Mouse (Mus musculus): ENCODE data around the gene Sowahc.

Sowahc gene

DNA sequence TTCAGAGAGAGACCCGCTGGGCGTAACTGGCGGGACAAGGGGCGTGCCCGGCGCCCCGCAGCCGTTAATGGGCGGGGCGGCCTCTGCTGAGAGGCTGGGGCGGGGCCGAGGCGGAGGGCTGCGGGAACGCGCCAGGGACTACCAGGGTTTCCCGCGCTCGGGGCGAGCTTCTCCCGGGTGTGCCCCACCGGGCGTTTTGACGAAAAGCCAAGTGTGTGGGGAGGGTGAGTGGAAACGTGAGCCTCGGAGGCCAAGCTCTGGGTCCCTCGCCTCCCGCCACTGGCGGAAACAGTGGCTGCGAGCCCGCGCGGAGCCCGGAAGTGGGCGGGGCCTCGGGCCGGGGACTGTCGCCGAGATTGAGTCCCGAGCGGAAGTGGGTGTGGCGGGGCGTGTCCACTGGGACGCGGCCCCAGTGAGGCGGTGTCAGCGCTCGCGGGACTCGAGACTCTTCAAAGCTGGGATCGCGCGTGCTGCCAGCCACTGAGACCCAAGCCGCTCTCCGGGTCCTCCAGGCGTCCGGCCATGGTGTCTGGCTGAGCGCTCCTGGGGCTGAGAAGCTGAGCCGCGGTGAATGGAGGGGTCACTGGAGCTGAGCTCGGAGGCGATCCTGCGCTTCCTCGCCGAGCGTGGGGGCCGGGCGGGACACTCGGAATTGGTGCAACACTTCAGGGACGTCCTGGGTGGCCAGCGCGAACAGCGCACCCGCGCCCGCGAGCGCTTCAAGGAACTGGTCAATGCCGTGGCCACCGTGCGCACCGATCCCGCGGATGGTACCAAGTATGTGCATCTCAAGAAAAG, at the start of gene Sowahc, which contains the start of gene Sept10:
TSS of gene Sowahc (plus strand) at position 481 of the 798 bp plus-strand sequence.
TSS of gene Sept10 (minus strand) at position 375 of the 798 bp plus-strand sequence.
- DNase-seq (ENCODE audit: low read depth): no peak

DNA sequence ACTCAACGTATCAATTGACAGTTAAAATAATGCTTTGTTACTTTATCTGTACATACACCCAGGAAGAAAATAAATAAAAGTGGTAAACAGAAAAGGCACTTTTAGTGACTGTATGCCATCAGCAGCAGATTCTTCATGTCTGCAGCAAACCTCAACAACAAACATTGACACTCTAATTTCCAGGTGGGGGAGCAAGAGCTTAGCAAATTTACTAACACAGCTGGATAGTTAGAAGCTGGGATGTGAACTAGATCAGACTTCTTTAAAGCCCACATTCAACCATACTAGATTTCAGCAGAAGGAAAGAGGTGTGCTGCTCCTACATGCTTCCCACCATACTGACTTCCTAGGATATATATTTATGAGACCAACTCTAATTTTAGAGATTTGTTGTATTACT, 49.2 kb upstream of the Sowahc start:
- peak; percentile 11 for DNase-seq (ENCODE audit: low read depth)

DNA sequence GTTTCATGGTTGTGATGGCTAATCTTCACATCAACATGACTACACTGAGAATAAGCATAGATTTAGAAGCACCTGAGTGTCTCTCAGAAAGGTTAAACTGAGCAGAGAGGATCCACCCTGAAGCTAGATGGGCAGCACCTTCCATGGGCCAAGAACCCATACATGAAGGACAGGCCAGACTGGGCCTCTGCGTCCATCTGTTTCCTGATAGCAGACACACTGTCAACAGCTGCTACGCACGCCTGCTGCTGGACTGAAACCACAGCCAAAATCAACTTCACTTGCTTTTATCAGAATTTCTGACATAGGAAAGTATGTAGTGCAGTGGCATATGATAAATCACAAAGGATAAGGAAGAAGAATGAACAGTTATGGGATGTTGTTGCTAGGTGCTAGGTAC, 42.1 kb upstream of the Sowahc start:
- DNase-seq (ENCODE audit: low read depth): peak; percentile 7

DNA sequence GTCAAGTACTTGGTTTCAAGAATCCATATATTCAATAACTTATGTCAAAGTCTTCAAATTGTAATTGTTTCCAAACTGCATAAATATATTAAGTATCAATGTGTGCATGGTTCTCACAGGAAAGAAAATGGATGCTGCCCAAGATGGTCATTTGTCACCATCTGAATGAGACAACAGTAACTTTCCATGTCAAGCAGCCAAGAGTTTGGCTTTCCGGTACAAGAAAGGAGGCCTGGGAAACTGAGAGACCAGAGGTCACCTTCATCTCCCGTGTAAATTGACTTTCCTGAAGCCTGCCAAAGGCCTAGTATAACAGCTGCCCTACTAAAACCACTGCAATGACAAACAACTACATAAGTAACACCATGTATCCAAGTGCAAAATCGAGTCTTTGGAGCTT, 39.4 kb upstream of the Sowahc start:
- no peak for DNase-seq (ENCODE audit: low read depth)

DNA sequence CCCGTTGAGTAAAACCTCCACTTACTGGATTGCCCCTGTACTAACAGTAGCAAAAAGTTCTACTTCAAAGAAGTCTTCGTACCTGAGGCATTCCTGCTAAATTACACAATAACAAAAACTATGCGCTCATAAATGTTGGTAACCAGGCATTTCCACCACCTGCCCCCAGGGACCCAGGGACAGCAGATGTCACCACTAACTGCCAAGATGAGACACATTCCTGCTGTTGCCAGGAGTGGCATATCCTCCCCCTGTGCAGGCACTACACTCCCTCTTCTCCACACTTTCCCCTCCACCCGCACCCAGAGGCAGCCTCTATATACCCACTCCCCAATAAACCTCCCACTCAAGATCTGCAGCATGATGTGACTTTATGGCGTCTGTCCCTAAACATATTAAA, 26.9 kb upstream of the Sowahc start:
- no peak for DNase-seq (ENCODE audit: low read depth)

DNA sequence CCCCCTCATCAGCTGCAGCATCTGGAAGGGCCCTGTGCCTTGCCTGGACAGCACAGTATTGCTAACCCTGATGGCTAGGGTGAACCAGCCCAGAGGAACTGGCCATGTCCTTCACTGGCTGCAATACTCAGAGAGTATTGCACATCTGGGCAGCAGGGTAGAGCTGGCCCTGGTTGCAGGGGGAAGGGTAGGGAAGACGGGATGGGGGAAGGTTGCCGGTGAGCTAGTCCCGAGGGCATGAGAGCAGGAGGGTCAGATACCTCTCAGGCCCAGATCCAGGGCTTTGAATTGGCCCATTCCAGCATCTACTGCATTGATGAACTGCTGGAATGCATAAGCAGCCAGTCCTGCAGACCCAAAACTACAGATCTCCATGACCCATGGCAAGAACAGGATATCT, 25.0 kb upstream of the Sowahc start:
- no peak for DNase-seq (ENCODE audit: low read depth)

DNA sequence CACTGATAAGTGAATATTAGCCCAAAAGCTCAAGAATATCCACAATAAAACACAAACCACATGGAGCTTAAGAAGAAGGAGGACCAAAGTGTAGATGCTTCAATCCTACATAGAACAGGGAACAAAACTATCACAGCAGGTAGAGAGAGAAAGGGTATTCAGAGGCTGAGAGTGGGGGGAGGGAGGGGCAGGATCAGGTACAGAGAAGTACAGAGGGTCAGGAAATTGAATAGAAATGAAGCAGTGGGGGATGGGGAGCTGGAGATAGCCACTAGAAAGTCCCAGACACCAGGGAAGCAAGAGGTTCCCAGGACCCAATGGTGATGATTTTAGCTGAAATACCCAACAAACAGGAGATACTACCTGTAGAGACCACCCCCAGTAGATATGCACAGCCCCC, 21.7 kb upstream of the Sowahc start:
- DNase-seq (ENCODE audit: low read depth): no peak

GRCm38 (mm10) chr10:59220824-59221472, 805 bp upstream of the Sowahc start:
- DNase-seq (ENCODE audit: low read depth): no peak

DNA sequence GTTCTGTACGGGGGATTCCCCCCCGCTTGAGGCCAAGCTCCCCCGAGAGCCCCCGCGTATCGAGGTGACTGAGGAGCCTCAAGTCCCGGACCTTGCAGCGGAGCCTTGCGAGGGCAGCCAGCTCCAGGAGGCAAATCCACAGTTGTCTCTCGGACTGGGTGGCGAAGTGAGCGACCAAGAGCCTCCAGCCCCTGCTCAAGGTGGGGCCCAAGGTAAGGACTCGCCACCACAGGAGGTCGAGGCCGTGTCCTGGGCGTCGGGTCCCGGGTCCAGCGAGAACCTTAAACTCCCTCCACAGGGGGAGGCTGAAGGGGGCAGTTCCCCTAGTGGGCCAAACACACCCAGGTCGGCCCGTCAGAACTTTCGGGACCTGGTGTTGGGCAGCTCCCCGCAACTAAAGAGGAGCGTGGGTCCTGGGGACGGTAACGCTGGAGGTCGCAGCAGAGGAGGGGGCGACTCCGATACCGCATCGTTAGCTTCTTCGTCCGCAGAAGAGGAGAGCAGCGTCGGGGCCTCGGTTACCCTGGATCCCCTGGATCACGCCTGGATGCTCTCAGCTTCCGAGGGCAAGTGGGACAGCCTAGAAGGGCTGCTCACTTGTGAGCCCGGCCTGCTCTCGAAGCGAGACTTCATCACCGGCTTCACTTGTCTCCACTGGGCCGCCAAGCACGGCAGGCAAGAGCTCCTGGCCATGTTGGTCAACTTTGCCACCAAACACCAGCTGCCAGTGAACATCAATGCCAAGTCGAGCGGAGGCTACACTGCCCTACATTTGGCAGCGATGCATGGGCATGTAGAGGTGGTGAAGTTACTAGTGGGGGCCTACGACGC, 733 bp downstream of the Sowahc start:
- no peak for DNase-seq (ENCODE audit: low read depth)

DNA sequence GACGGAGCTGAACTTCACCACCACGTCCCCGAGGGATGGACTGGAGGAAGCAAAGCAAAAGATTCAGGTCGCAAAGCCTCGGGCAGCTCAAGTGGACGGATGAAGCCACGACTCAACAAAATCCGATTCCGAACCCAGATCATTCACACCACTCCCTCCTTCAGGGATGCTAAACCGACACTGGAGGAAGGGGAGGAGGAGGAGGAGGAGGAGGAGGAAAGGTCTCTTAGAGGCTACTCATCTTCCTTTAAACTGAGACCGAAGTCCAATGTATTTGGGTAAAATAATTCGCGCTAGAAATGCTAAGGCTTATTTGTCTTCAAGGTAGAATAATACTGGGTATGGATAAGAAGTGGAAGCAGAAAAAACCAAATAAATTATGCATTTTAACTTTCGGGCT, 1.5 kb downstream of the Sowahc start:
- no peak for DNase-seq (ENCODE audit: low read depth)

DNA sequence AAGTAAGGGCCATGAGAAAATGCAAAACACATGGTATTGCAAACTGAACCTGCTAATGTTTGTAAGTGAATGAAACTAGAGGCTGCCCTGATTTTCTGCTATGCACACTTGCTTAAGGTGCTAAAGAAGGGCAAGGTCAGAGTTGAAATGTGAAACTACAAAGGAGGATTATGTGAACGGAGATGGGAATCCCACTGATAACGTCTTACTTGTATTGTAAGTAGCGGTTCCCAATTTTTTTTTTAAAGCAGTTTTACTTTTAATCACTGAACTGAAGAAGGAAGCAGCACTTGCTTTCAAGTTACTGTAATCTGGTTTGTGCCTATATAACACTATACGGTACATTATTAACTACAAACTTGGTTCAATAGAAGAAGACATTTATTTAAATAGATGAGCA, 2.1 kb downstream of the Sowahc start:
- DNase-seq (ENCODE audit: low read depth): no peak

- no peak for DNase-seq (ENCODE audit: low read depth)
Observed at GRCm38 (mm10) chr10:59225137-59225536, 3.4 kb downstream of the Sowahc start.

- DNase-seq (ENCODE audit: low read depth): no peak
Observed at GRCm38 (mm10) chr10:59229205-59229820, 7.6 kb downstream of the Sowahc start.

GRCm38 (mm10) chr10:59235227-59235626, 13.5 kb downstream of the Sowahc start:
- DNase-seq (ENCODE audit: low read depth): no peak

GRCm38 (mm10) chr10:59235847-59236246, 14.1 kb downstream of the Sowahc start:
- no peak for DNase-seq (ENCODE audit: low read depth)

GRCm38 (mm10) chr10:59236486-59236885, 14.7 kb downstream of the Sowahc start:
- DNase-seq (ENCODE audit: low read depth): peak; percentile 9

DNA sequence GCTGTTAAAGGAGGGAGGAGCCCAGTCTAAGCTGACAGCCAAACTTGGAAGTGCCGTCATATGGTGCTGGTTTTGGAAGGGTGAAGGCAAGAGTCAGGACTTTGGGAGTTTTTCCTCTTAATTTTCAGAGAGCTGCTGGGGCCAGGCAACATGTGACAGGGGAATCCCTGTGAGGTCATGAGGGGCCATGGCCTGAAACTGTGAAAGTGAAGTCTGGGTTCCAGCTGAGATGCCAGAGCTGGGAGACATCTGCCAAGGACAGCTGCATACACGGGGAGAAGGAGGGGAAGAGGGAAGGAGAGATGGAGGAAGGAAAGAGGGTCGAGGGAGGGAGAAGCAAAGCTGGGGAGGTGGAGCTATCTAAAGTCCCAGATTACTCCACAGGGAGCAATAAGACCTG, 16.0 kb downstream of the Sowahc start:
- DNase-seq (ENCODE audit: low read depth): no peak

DNA sequence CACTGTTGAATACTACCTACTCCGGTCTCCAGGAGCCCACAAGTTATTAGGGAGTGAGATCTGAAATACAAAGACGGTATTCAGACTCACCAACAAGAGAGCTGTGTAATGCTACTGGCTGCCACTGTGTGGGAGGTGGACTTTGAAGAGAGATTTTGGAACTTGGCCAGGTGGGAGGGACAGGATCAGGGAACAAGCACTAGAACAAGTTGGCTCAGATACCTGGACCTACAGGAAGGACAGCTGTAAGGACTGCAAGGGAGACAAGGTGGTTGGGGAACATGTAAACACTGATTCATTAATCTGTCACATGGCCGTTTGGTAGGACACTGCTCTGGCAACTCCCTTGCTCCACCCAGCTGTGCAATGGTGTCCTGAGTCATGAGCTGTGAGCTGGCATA, 19.4 kb downstream of the Sowahc start:
- peak; percentile 10 for DNase-seq (ENCODE audit: low read depth)

DNA sequence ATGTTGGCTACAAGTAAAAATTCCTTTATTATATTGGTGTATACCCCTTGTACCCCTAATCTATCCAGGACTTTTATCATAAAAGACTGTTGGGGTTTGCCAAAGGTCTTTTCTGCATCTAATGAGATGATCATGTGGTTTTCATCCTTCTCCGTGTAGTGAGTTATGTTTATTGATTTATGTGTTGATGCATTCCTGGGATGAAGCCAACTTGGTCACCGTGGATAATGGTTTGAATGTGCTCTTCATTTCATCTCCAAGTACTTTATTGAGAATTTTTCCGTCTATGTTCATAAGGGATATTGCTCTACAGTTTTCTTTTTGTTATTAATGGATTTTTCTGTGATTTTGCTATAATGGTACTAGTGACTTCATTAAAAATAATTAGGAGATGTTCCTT, 27.8 kb downstream of the Sowahc start:
- no peak for DNase-seq (ENCODE audit: low read depth)

- peak; percentile 40 for DNase-seq (ENCODE audit: low read depth)
Observed at GRCm38 (mm10) chr10:59250679-59251078, 28.9 kb downstream of the Sowahc start.

- DNase-seq (ENCODE audit: low read depth): no peak
Observed at GRCm38 (mm10) chr10:59251980-59252379, 30.2 kb downstream of the Sowahc start.

GRCm38 (mm10) chr10:59252396-59252795, 30.6 kb downstream of the Sowahc start:
- DNase-seq (ENCODE audit: low read depth): no peak
